Mouse (Mus musculus): ENCODE results near the gene Klhl3. TPM values are rescaled to one million over a fixed set of nuclear protein-coding genes. Genes with fewer than 3 reads are reported as not detected.
A peak's percentile ranks its signal among the peaks of the same experiment; 100 is the strongest.

Klhl3 gene
- polyA plus RNA-seq, 1 experiment from 2014 or later = 4.3 TPM

- Histone ChIP-seq H3K27ac (no peak overlapping the region), H3K27me3 (no peaks in the 10 kb centered on the region), H3K36me3 (replicated peaks) (no peaks in the 10 kb centered on the region), H3K4me1 (no peaks in the 10 kb centered on the region), H3K4me3 (replicated peaks) (no peak overlapping the region), H3K4me2 (no peak overlapping the region), H3K9me3 (no peaks in the 10 kb centered on the region), H3K9ac (no peak overlapping the region)
- ATAC-seq (ENCODE audit: low FRiP score) = no peak
- 92% methylated on average over 6 of the region's 6 CpGs for WGBS
Measured at GRCm38 (mm10) chr13:58074466-58074865, 38.9 kb downstream of the Klhl3 start.

DNA sequence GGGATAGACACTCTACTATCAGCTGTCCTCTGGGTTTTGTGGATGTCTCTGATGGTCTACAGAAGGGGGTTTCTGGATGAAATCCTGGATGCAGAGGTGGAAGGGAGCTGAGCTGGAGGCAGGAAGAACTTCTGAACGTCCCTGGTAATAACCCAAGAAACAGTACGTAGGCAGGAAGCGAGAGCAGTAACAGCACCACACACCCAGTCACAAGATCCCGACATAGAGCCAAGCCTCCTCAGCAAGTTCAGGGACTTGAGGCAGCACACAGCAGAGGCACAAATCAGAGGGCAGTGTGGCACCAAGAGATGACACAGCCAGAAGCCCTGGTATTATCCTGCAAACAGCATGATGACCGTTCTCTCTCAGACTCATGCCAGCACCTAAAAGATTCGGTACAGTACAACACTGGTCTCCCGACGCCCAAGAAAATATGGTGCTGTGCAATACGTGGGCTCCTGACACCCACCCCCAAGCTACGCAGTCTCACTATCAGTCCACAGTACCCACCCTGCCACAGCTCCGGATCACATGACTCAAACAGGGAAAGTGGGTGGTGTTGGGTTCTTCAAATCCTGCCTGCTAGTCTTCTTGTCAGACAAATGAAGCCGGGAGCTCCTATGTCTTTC, 40.0 kb downstream of the Klhl3 start:
- WGBS = 92% methylated on average over 12 of the region's 12 CpGs
- Histone ChIP-seq H3K9me3 (no peaks in the 10 kb centered on the region), H3K4me1 (0 out of 2 replicates have a peak, but pooled peaks cover 4% of the 10 kb centered on the region), H3K27me3 (no peaks in the 10 kb centered on the region), H3K36me3 (replicated peaks) (no peaks in the 10 kb centered on the region), H3K4me3 (replicated peaks) (no peak overlapping the region), H3K9ac (no peak overlapping the region), H3K27ac (no peak overlapping the region), H3K4me2 (no peak overlapping the region)
- ATAC-seq (ENCODE audit: low FRiP score) = no peak

DNA sequence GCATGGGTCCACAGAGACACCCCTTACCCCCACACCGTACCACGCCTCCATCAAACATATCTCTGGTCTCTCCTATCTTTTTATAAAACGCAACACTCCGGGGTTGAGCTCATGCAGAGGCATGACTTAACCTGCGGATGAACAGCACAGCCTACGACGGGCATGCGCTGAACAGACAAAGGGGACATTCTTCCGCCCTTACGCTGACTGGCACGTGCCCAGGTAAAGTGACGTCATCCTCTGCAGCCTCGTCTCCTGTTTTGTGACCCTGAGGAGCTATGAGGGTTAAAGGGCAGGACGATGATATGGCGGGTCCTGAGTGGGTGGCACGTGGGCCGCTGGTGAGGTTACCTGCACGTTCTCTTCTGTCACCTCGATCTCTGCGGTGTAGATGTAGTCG, 42.2 kb downstream of the Klhl3 start:
- Histone ChIP-seq H3K27me3 (no peaks in the 10 kb centered on the region), H3K4me1 (peaks cover 8% of the 10 kb centered on the region; the same call in 1 of the 2 replicates), H3K27ac (no peak overlapping the region), H3K9me3 (no peaks in the 10 kb centered on the region), H3K9ac (no peak overlapping the region), H3K4me2 (no peak overlapping the region), H3K36me3 (replicated peaks) (no peaks in the 10 kb centered on the region), H3K4me3 (replicated peaks) (no peak overlapping the region)
- WGBS = 91% methylated on average over 21 of the region's 21 CpGs
- ATAC-seq (ENCODE audit: low FRiP score) = no peak

DNA sequence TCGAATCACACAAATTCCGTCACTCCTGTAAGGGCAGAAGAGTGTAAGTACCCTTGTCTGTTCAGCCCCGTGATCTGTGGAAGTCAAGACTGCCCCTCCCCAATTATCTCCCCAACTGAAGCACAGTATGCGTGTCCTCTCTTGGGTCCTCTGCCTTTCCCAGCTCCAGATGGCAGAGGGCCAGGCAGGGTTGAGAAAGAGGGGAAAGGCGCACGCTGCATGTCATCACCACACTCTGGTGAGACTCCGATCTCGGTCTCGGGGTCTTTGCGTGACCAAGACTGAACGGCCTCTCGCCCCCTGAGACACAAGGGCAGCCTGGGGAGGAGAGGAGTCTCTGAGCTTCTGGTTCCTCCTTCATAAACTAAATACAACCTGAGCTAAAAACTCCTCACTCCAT, 42.9 kb downstream of the Klhl3 start:
- Histone ChIP-seq H3K4me3 (replicated peaks) (no peak overlapping the region), H3K27me3 (no peaks in the 10 kb centered on the region), H3K9me3 (no peaks in the 10 kb centered on the region), H3K27ac (no peak overlapping the region), H3K9ac (no peak overlapping the region), H3K4me2 (no peak overlapping the region), H3K36me3 (replicated peaks) (no peaks in the 10 kb centered on the region), H3K4me1 (peaks cover 8% of the 10 kb centered on the region; the same call in 1 of the 2 replicates)
- 84% methylated on average over 12 of the region's 12 CpGs for WGBS
- ATAC-seq (ENCODE audit: low FRiP score) = no peak

GRCm38 (mm10) chr13:58068421-58069209, 44.8 kb downstream of the Klhl3 start:
- H3K4me2 ChIP-seq = no peak overlapping the region
- peaks cover 8% of the 10 kb centered on the region; the same call in 1 of the 2 replicates for H3K4me1 ChIP-seq
- 91% methylated on average over 15 of the region's 15 CpGs for WGBS
- H3K4me3 ChIP-seq (replicated peaks) = no peak overlapping the region
- H3K9me3 ChIP-seq = no peaks in the 10 kb centered on the region
- H3K36me3 ChIP-seq (replicated peaks) = no peaks in the 10 kb centered on the region
- H3K9ac ChIP-seq = no peak overlapping the region
- ATAC-seq (ENCODE audit: low FRiP score) = no peak
- H3K27ac ChIP-seq = no peak overlapping the region
- no peaks in the 10 kb centered on the region for H3K27me3 ChIP-seq

DNA sequence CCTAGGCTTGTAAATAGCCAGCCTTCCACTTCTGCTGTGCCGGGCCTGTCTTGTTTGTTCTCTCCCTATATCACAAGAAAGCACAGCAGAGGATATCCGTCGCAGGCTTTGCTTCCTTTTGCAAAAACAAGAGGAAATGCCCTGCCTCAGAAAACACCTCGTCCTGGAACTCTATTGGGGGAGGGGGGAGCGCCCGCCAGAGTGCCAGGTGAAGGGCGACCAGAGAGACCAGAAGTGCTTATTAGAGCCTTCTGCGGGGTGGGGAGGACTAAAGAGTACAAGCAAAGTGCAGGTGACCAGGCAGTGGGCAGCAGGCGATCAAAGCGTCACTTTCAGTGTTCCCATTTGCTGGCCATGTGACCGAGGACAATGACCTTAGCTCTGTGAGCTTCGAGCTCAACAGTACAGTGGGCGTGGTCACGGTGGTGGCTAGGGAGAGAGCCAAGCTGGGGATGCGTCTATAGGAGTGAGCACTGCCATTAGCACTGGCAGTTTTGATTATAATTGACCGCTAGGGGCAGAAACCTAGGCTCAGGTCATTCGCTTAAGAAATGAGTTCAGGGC, 45.8 kb downstream of the Klhl3 start:
- no peak overlapping the region for H3K9ac ChIP-seq
- WGBS = 20% methylated on average over 17 of the region's 17 CpGs
- 0 out of 2 replicates have a peak overlapping the region, but pooled peaks have one; percentile 36 for H3K27ac ChIP-seq

DNA sequence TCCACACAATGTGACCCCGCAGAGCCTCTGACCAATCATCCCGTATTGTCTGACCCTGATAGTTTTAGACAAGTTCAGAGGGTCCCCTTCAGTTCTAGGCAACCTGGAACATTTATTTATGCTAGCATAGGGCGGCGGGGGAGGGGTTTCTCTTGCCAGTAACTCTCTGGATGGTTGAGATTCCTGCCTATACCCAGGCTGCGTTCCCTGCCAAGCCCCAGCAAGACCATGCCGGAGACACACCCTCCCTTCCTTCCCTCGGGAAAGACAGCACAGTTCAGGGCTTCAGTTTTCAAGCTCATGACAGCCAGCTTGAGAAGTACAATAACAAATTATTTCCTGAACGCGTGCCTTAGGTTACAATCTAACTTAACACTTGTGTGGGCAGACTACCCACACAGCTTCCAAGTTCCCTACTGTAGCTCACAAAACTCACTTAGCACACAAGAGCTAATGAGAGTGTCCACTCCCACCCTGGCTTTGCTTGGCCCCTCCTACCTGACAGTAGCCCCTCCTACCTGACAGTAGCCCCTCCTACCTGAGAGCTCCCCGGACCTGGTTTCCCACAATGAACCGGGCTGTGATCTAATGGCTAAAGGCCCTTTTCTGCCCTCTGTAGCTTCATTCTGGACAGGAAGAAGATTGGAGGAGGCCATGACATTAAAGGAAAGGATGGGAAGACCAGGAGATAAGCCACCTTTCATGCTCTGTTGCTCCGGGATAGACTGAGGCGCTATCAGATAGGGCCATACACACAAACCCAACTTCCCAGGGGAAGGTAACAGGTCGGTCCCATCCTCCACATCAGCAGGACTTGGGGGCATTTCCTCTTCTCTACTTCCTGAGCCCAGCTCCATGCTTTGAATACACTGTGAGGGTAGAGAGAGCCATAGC, 46.6 kb downstream of the Klhl3 start:
- peak overlapping the region; percentile 36; the same call in 1 of the 2 replicates for H3K27ac ChIP-seq
- H3K4me2 ChIP-seq = no peak overlapping the region
- no peak for ATAC-seq (ENCODE audit: low FRiP score)
- WGBS = 82% methylated on average over 14 of the region's 14 CpGs
- H3K4me3 ChIP-seq (replicated peaks) = no peak overlapping the region
- no peaks in the 10 kb centered on the region for H3K27me3 ChIP-seq
- peaks cover 7% of the 10 kb centered on the region; the same call in 1 of the 2 replicates for H3K36me3 ChIP-seq (replicated peaks)
- H3K4me1 ChIP-seq = peaks cover 8% of the 10 kb centered on the region; the same call in 1 of the 2 replicates
- H3K9me3 ChIP-seq = no peaks in the 10 kb centered on the region
- no peak overlapping the region for H3K9ac ChIP-seq

More for the DNA sequence above, 45.8 kb downstream of the Klhl3 start:
- Histone ChIP-seq H3K36me3 (replicated peaks) (no peaks in the 10 kb centered on the region; the same call in 1 of the 2 replicates), H3K4me3 (replicated peaks) (no peak overlapping the region), H3K4me1 (peaks cover 8% of the 10 kb centered on the region; the same call in 1 of the 2 replicates), H3K4me2 (no peak overlapping the region), H3K9me3 (no peaks in the 10 kb centered on the region), H3K27me3 (no peaks in the 10 kb centered on the region)
- ATAC-seq (ENCODE audit: low FRiP score) = no peak

GRCm38 (mm10) chr13:58066081-58066495, 47.3 kb downstream of the Klhl3 start:
- ATAC-seq (ENCODE audit: low FRiP score) = no peak
- no peak overlapping the region for H3K4me3 ChIP-seq (replicated peaks)
- H3K4me2 ChIP-seq = no peak overlapping the region
- 83% methylated on average over 13 of the region's 13 CpGs for WGBS
- H3K27me3 ChIP-seq = no peaks in the 10 kb centered on the region
- H3K27ac ChIP-seq = no peak overlapping the region
- peaks cover 8% of the 10 kb centered on the region; the same call in 1 of the 2 replicates for H3K4me1 ChIP-seq
- peaks cover 10% of the 10 kb centered on the region; the same call in 1 of the 2 replicates for H3K36me3 ChIP-seq (replicated peaks)
- H3K9me3 ChIP-seq = no peaks in the 10 kb centered on the region
- H3K9ac ChIP-seq = no peak overlapping the region

DNA sequence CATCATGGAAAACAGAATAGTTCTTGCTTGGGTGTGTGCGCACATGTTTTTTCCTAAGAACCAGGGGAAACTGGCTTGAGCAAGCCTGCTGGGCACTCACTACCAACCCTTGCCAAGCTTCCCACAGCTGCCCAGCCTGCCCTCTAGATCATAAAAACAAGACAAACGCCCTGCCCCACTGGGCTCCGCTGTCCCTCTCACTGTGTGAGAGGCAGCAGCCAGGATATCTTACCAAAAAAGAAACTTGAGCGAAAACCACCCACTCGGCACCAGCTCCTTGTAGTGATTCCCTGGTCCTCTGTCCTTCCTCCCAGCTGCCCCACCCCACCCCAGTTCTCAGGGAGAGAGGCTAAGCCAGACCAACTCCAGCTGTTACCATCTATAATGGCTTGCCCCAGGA, 48.1 kb downstream of the Klhl3 start:
- Histone ChIP-seq H3K9me3 (no peaks in the 10 kb centered on the region), H3K4me1 (peaks cover 8% of the 10 kb centered on the region; the same call in 1 of the 2 replicates), H3K4me2 (no peak overlapping the region), H3K27ac (no peak overlapping the region), H3K36me3 (replicated peaks) (peaks cover 10% of the 10 kb centered on the region; the same call in 1 of the 2 replicates), H3K9ac (no peak overlapping the region), H3K27me3 (no peaks in the 10 kb centered on the region), H3K4me3 (replicated peaks) (no peak overlapping the region)
- 84% methylated on average over 5 of the region's 5 CpGs for WGBS
- no peak for ATAC-seq (ENCODE audit: low FRiP score)

- H3K4me2 ChIP-seq = no peak overlapping the region
- peaks cover 12% of the 10 kb centered on the region; the same call in 1 of the 2 replicates for H3K4me1 ChIP-seq
- 0 out of 2 replicates have a peak, but pooled peaks cover 3% of the 10 kb centered on the region for H3K9me3 ChIP-seq
- no peak overlapping the region for H3K4me3 ChIP-seq (replicated peaks)
- WGBS = 46% methylated on average over 17 of the region's 17 CpGs
- peak; percentile 33; the same call in 1 of the 2 replicates for ATAC-seq (ENCODE audit: low FRiP score)
- H3K9ac ChIP-seq = no peak overlapping the region
- no peaks in the 10 kb centered on the region for H3K27me3 ChIP-seq
- H3K27ac ChIP-seq = peak overlapping the region; percentile 59; the same call in 1 of the 2 replicates
- H3K36me3 ChIP-seq (replicated peaks) = peaks cover 10% of the 10 kb centered on the region; the same call in 1 of the 2 replicates
Measured at GRCm38 (mm10) chr13:58057953-58058870, 55.2 kb downstream of the Klhl3 start.

DNA sequence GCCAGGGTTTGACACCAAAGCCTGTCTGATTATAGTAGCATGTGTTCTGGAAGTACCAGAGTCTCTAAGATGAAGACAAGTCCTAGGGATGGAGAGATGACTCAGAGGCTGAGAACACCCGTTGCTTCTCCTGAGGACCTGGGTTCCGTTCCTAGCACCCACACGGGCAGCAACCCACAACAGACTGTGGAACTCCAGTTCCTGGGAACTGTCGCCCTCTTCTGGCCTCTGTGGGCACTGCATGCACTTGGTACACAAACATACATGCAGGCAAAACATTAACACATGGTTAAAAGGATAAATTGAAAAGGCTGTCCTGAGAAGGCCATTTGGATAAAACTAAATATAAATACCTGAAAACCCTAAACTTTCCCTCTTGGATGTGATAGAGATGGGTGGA, 56.8 kb downstream of the Klhl3 start:
- H3K9me3 ChIP-seq = 0 out of 2 replicates have a peak, but pooled peaks cover 3% of the 10 kb centered on the region
- H3K9ac ChIP-seq = no peak overlapping the region
- peaks cover 12% of the 10 kb centered on the region; the same call in 1 of the 2 replicates for H3K4me1 ChIP-seq
- H3K27me3 ChIP-seq = no peaks in the 10 kb centered on the region
- no peak overlapping the region for H3K27ac ChIP-seq
- H3K4me2 ChIP-seq = no peak overlapping the region
- H3K36me3 ChIP-seq (replicated peaks) = 0 out of 2 replicates have a peak, but pooled peaks cover 1% of the 10 kb centered on the region
- H3K4me3 ChIP-seq (replicated peaks) = no peak overlapping the region
- WGBS = 83% methylated on average over 4 of the region's 4 CpGs
- ATAC-seq (ENCODE audit: low FRiP score) = no peak
